Mouse (Mus musculus): Measurements from ENCODE around the gene Clta.

- TF ChIP-seq CTCF (IDR thresholded peaks at IDR 0.05; ENCODE audit: insufficient read depth, low read depth, low read length) = no peak
- no peak for TF ChIP-seq POLR2A (IDR thresholded peaks at IDR 0.05; ENCODE audit: insufficient read depth, low read depth, low read length)
Measured at GRCm38 (mm10) chr4:44004623-44005409, 564 bp downstream of the Clta start.
